Mouse (Mus musculus) liver, adult 2 months (tissue): ENCODE data around the gene Itga1.

Experiments
- CTCF ChIP-seq: fragments of 200-500 bp; IDR thresholded peaks from 2 replicates; pipeline ENCODE4 v1.5.1; 2011; ENCODE audit warnings: low read depth, low read length, control low read depth
- POLR2A ChIP-seq: fragments of 200-500 bp; IDR thresholded peaks from 2 replicates; pipeline ENCODE4 v1.6.1; 2011; ENCODE audit warnings: low read length, control low read depth; ENCODE audit not compliant: insufficient read depth; ENCODE audit errors: extremely low read depth

DNA sequence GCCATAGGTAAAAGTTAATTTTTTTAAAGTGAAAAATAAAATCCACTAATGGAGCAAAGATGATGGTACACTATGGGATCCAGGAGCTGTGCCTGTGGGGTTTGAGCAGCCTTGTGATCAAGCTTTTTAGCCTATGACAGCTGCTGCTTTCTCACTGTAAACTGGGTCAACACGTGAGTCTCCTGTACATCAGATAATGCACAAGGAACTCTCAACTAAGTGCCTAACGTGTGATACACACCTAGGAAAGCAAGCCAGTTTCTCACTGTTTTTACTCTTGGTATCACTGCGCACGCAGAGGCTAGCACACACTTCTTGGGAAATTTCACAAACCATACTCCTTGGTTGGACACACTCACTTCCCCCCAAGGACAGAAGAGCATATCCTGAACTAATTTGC is 187.2 kb downstream of the Itga1 start:
- TF ChIP-seq CTCF (no peak), POLR2A (no peak)
